Mouse (Mus musculus) neural tube, postnatal 0 days (tissue): ENCODE data around the gene Vmn1r143. TPM values are rescaled to one million over a fixed set of nuclear protein-coding genes. Genes with fewer than 3 reads are reported as not detected.

ENCODE experiments used
- polyA plus RNA-seq: library from polyadenylated mRNA; unstranded; fragments of >200 nt; fragmentation: Nextera tagmentation; extraction: Ambion mirVana; gene quantifications from 2 replicates; pipeline ENCODE4 v1.2.1, GENCODE M21; 2015

Vmn1r143 gene
- not detected in 2 replicates for polyA plus RNA-seq

DNA sequence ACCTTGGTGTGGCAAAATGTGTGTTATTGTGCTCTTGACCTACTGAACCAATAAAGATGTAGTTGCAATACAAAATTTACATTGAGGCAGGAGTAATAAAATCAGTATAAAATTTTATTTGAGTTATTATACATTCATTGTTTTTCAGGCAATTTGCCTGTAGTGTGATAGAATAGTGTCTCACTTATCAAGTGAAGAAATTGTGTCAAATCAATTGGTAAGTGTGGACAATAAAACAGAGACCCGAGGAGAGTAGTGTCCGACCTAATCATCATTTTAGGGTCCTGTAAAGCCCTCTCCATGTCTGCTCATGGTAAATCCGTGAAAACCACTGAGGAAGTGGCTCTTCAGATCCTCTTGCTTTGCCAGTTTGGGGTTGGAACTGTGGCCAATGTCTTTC, at the start of gene Vmn1r143:
Vmn1r143 (plus strand) TSS at position 301 of the 400 bp plus-strand sequence.

GRCm38 (mm10) chr7:22163935-22164334, 25.2 kb upstream of the Vmn1r143 start, which contains the start of gene Vmn1r142:
Gene Vmn1r142, minus strand, starts transcription at chr7:22164035.

DNA sequence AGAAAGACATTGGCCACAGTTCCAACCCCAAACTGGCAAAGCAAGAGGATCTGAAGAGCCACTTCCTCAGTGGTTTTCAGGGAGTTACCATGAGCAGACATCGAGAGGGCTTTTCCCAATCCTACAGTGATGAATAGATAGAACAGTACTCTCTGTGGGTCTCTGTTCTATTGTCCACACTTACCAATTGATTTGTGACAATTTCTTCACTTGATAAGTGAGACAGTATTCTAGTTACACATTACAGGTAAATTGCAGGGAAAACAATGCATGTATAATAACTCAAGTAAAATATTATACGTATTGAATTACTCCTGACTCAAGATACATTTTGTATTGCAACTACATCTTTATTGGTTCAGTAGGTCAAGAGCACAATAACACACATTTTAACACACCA, 12.0 kb downstream of the Vmn1r143 start, which contains the start of gene Gm8653:
Gm8653 (minus strand) TSS at position 101 of the 400 bp plus-strand sequence.

GRCm38 (mm10) chr7:22229384-22229783, 40.2 kb downstream of the Vmn1r143 start, which contains the start of gene Gm8453:
Gene Gm8453, minus strand, starts transcription at chr7:22229484.

Other genes starting within 250 kb of the Vmn1r143 start
- gene Vmn1r137, start 194.8 kb upstream of the Vmn1r143 start, polyA plus RNA-seq: not detected in 2 replicates
- not detected in 2 replicates for gene Vmn1r138, start 160.5 kb upstream of the Vmn1r143 start, polyA plus RNA-seq
- gene Gm6176, start 133.1 kb upstream of the Vmn1r143 start, polyA plus RNA-seq: not detected in 2 replicates
- not detected in 2 replicates for gene Vmn1r139, start 120.3 kb upstream of the Vmn1r143 start, polyA plus RNA-seq
- not detected in 2 replicates for gene Gm16451, start 71.1 kb upstream of the Vmn1r143 start, polyA plus RNA-seq
- not detected in 2 replicates for gene Gm10666, start 54.6 kb upstream of the Vmn1r143 start, polyA plus RNA-seq
- gene Vmn1r142, start 25.3 kb upstream of the Vmn1r143 start, polyA plus RNA-seq: not detected in 2 replicates
- not detected in 2 replicates for gene Gm8653, start 11.9 kb downstream of the Vmn1r143 start, polyA plus RNA-seq
- gene Gm8453, start 40.1 kb downstream of the Vmn1r143 start, polyA plus RNA-seq: not detected in 2 replicates
- not detected in 2 replicates for gene Gm4187, start 140.3 kb downstream of the Vmn1r143 start, polyA plus RNA-seq
- not detected in 2 replicates for gene Gm8660, start 181.7 kb downstream of the Vmn1r143 start, polyA plus RNA-seq
- not detected in 2 replicates for gene Vmn1r148, start 224.2 kb downstream of the Vmn1r143 start, polyA plus RNA-seq
- gene Vmn1r149, start 248.9 kb downstream of the Vmn1r143 start, polyA plus RNA-seq: not detected in 2 replicates